Mouse (Mus musculus): Measurements from ENCODE around the gene 1700020D05Rik. TPM values are rescaled to one million over a fixed set of nuclear protein-coding genes. Genes with fewer than 3 reads are reported as not detected.

Gene 1700020D05Rik
- 1.00 and 1.3 TPM in 2 replicates for polyA plus RNA-seq (2012; rRNA removed)

DNA sequence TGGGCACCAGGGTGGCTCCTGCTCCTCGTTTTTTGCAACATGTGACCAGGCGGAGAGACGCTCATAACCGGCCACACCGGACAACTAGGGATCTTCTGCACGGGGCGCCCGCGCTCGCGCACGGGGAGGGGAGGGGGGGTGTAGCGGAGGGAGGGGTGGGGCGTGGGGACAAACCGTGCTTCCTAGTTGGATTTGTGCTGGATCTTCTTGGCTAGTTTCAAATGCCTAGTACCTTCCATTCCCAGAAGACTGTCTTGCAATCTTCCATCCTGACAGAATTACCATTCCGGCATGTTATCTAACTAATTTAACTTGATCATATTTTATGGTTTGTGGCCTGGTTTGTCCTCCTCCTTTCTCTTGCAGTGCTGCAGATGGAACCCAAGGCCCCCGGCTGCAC, at the start of gene 1700020D05Rik:
1700020D05Rik (minus strand) TSS at position 101 of the 400 bp plus-strand sequence.

DNA sequence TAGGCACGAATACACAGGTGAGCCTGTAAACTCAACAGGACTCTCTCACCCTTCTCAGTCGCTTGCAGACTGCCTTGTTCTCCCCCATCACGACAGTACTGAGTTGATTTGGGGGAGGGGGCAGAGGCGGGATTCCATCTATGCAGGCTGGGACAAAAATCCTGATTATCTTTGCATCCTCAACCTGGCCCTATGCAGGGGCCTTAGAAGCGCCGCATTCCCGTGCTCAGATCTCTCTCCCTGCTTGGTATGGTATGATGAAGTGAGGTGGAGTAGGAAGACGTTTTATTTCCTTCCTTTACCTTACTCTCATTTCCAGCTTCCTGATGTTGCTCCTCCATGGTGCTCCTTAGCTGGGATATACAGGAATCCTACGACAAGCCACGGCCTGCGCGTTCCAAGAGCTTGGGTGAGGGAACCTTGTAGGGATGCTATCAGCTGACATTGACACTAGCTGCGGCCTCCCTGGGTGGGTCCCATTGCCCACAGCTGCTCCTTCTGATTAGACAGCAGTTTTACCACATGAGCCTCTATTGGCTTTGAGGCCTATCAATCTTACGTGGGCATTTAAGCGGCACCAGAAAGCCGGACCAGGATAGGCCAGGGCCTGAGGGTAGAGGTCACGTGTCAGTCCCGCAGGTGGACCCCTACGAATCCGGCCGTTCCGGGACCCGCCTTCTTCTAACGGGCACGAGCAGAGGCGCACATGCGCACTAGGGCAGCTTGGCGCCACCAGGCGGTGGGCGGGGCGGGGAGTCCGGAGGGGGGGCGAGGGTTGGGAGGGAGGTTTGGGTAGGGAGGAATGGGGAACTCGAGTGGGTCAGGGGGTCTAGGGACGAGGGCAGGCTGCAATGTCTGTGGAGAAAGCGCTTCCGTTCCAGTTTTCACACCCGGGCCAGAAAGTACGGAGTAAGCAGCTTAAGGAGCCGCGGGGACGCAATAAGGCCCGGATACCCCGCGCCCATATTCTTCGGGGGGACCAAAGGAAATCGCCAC, 6.7 kb upstream of the 1700020D05Rik start, which contains the start of gene Snx32:
Snx32 (minus strand) TSS at position 508 of the 996 bp plus-strand sequence.

DNA sequence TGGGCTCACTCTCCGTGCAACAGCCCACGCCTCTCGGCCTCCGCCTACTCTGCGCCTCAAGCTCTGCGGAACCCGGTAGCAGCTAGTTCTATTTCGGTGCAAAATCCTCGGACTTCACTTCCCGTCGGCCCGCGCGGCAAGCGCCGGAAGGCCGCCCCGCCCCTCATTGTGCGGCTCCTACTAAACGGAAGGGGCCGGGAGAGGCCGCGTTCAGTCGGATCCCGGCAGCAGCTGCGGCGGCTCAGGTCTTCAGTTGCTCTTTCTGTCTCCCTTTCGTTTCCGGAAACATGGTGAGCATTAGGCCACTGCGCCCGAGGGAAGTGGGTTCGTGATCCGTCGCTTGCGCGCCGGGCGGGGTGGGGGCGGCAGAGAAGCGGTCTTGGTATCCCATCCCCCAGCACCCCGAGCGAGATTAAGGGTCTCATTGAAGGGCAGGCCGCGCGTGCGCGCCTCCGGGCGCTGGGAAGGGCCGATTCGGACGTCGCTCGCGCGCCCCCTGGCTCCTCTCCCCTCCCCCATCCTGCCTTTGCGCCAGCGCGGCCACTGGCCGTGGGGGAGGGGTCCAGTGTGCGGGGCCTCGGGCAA, 13.2 kb downstream of the 1700020D05Rik start, which contains the start of gene Cfl1:
Cfl1 (plus strand) TSS at position 143 of the 585 bp plus-strand sequence.

DNA sequence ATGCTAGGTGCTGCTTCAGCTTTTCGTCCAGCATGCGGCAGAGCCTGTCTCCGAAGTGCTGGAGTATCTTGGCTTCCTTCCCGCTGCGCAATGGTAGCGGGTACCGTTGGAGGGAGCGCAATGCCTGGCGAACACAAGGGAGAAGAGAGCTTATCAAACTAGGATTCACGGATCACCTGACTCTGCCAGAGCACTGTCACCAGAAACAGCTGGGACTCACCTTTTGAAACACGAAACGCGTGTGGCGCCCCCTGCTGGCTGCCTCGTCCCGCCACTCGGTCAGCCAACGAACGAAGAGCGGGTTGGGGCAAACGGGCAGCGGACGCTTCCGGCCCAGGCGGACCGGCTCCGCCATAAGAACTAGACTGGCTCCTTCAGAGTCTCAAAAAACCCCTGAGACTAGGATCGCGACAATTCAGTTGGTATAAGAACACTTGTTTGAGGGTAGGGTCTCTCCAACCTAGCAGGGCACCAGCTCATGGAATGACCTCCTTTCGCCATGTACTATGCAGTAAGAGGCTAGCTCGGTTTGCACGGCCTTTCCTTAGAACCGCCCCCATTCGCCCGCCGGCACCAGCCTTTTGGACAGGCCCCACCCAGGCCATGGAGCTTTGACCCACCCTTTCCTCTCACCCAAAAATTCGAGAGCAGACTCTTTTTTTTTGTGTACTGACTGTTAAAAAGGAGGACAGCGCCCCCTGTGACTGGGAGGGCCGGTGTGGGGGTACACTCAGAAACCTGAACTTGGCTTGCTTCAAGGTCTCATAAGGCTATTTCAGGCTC, 15.6 kb downstream of the 1700020D05Rik start, which contains the start of gene Mus81:
Mus81 (minus strand) TSS at position 635 of the 783 bp plus-strand sequence.

GRCm38 (mm10) chr19:5473720-5474119, 29.9 kb downstream of the 1700020D05Rik start, which contains the start of gene Efemp2:
Gene Efemp2, plus strand, starts transcription at chr19:5473954.

GRCm38 (mm10) chr19:5468374-5468773, 35.2 kb downstream of the 1700020D05Rik start, which contains the start of gene Ctsw:
Gene Ctsw, minus strand, starts transcription at chr19:5468507.

DNA sequence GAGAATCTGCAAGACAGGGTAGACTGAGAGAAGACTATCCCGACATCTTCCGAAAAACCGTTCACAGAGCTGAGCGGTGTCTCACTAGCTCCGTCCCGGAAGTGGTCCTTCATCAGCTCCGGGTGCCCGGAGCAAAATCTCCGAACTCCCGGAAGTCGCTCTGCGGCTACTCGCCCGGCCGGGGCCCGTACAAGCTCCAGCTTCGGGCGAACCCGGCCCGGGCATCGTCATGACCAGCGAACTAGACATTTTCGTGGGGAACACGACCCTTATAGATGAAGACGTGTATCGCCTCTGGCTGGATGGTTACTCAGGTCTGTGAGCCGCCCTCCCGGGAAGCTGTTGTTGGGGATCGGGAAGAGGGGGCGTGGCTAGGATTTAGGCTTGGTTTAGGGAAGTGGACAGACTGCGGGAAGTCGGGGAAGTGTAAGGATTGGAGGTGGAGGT, 43.1 kb downstream of the 1700020D05Rik start, which contains the start of gene Fibp:
Fibp (plus strand) TSS at position 151 of the 447 bp plus-strand sequence.

DNA sequence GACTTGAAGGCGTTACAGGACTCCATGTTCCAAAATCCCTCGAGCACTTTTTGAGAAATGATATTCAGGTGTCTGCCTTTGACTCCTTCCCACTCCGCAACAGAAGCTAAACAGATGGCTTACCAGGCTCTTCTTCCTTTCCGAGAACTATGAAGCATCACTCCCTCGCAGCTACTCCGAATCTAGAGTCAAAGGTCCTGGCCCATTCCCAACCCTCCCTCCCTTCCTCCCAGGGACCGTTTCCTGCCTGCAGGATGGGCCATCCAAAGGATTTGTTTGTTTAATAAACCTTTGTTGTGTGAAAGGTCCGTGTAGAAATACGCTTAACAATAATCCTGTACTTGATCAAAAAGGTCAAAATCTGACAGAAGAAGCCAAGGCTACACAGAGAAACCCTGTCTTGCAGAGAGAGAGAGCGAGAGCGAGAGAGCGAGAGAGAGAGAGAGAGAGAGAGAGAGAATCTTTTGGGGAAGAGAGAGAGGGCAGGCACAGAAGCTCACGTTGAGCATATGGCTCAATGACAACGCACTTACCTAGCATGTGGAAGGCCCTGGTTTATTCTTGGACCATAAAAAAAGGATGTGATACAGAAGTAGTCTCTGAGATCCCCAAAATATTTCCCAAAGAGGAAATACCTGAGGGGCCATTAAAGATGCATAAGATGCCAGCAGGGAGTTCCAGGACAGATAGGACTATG, 45.7 kb downstream of the 1700020D05Rik start, which contains the start of gene Ccdc85b:
Ccdc85b (minus strand) TSS at position 149 of the 697 bp plus-strand sequence.

Other genes starting within 250 kb of the 1700020D05Rik start
- 59.2 and 59.9 TPM in 2 replicates for gene Pacs1, start 230.7 kb downstream of the 1700020D05Rik start, polyA plus RNA-seq (2012; rRNA removed)
- 146 and 169 TPM in 2 replicates for gene Sf3b2, start 208.3 kb downstream of the 1700020D05Rik start, polyA plus RNA-seq (2012; rRNA removed)
- gene Gal3st3, start 205.5 kb downstream of the 1700020D05Rik start, polyA plus RNA-seq (2012; rRNA removed) = 0.67 and 0.79 TPM in 2 replicates
- not detected in 2 replicates for gene Catsper1, start 168.0 kb downstream of the 1700020D05Rik start, polyA plus RNA-seq (2012; rRNA removed)
- 7.1 and 12.9 TPM in 2 replicates for gene Cst6, start 154.2 kb downstream of the 1700020D05Rik start, polyA plus RNA-seq (2012; rRNA removed)
- 19.4 and 21.0 TPM in 2 replicates for gene Eif1ad, start 137.0 kb downstream of the 1700020D05Rik start, polyA plus RNA-seq (2012; rRNA removed)
- gene Banf1, start 136.6 kb downstream of the 1700020D05Rik start, polyA plus RNA-seq (2012; rRNA removed) = 123 and 155 TPM in 2 replicates
- 15.7 and 18.4 TPM in 2 replicates for gene Sart1, start 115.1 kb downstream of the 1700020D05Rik start, polyA plus RNA-seq (2012; rRNA removed)
- gene Tsga10ip, start 101.3 kb downstream of the 1700020D05Rik start, polyA plus RNA-seq (2012; rRNA removed) = 4.9 and 5.6 TPM in 2 replicates
- 86.3 and 111 TPM in 2 replicates for gene Drap1, start 78.8 kb downstream of the 1700020D05Rik start, polyA plus RNA-seq (2012; rRNA removed)
- 115 and 124 TPM in 2 replicates for gene AI837181, start 78.6 kb downstream of the 1700020D05Rik start, polyA plus RNA-seq (2012; rRNA removed)
- 4.3 and 7.9 TPM in 2 replicates for gene Fosl1, start 56.2 kb downstream of the 1700020D05Rik start, polyA plus RNA-seq (2012; rRNA removed)
- gene Ccdc85b, start 45.9 kb downstream of the 1700020D05Rik start, polyA plus RNA-seq (2012; rRNA removed) = 12.3 and 17.9 TPM in 2 replicates
- 118 and 164 TPM in 2 replicates for gene Fibp, start 43.2 kb downstream of the 1700020D05Rik start, polyA plus RNA-seq (2012; rRNA removed)
- 1.5 and 2.4 TPM in 2 replicates for gene Ctsw, start 35.3 kb downstream of the 1700020D05Rik start, polyA plus RNA-seq (2012; rRNA removed)
- gene Efemp2, start 29.8 kb downstream of the 1700020D05Rik start, polyA plus RNA-seq (2012; rRNA removed) = 205 and 258 TPM in 2 replicates
- gene Mus81, start 15.4 kb downstream of the 1700020D05Rik start, polyA plus RNA-seq (2012; rRNA removed) = 78.2 and 88.4 TPM in 2 replicates
- 447 and 670 TPM in 2 replicates for gene Cfl1, start 13.3 kb downstream of the 1700020D05Rik start, polyA plus RNA-seq (2012; rRNA removed)
- gene Snx32, start 6.8 kb upstream of the 1700020D05Rik start, polyA plus RNA-seq (2012; rRNA removed) = 17.6 and 19.1 TPM in 2 replicates
- 0.87 and 1.1 TPM in 2 replicates for gene Ovol1, start 56.9 kb upstream of the 1700020D05Rik start, polyA plus RNA-seq (2012; rRNA removed)
- 15.5 and 16.1 TPM in 2 replicates for gene Ap5b1, start 64.2 kb upstream of the 1700020D05Rik start, polyA plus RNA-seq (2012; rRNA removed)
- 93.6 and 93.9 TPM in 2 replicates for gene Rnaseh2c, start 98.1 kb upstream of the 1700020D05Rik start, polyA plus RNA-seq (2012; rRNA removed)
- 56.6 and 61.2 TPM in 2 replicates for gene Kat5, start 106.5 kb upstream of the 1700020D05Rik start, polyA plus RNA-seq (2012; rRNA removed)
- 109 and 128 TPM in 2 replicates for gene Rela, start 133.7 kb upstream of the 1700020D05Rik start, polyA plus RNA-seq (2012; rRNA removed)
- 110 and 149 TPM in 2 replicates for gene Sipa1, start 159.9 kb upstream of the 1700020D05Rik start, polyA plus RNA-seq (2012; rRNA removed)
- 89.5 and 98.2 TPM in 2 replicates for gene Map3k11, start 185.0 kb upstream of the 1700020D05Rik start, polyA plus RNA-seq (2012; rRNA removed)
- gene Pcnx3, start 185.1 kb upstream of the 1700020D05Rik start, polyA plus RNA-seq (2012; rRNA removed) = 260 and 276 TPM in 2 replicates
- gene Kcnk7, start 200.6 kb upstream of the 1700020D05Rik start, polyA plus RNA-seq (2012; rRNA removed) = 1.7 and 2.6 TPM in 2 replicates
- 69.0 and 78.6 TPM in 2 replicates for gene Ehbp1l1, start 222.5 kb upstream of the 1700020D05Rik start, polyA plus RNA-seq (2012; rRNA removed)
- gene Fam89b, start 225.9 kb upstream of the 1700020D05Rik start, polyA plus RNA-seq (2012; rRNA removed) = 391 and 451 TPM in 2 replicates
- gene Ltbp3, start 237.1 kb upstream of the 1700020D05Rik start, polyA plus RNA-seq (2012; rRNA removed) = 509 and 535 TPM in 2 replicates

All from ovary, adult 2 months (tissue).